Mouse (Mus musculus): ENCODE measurements around the gene Olfr689. TPM values are rescaled to one million over a fixed set of nuclear protein-coding genes. Genes with fewer than 3 reads are reported as not detected.
"Not testable (repeated sequence)": the region's sequence is repeated elsewhere in the genome, so short reads cannot be mapped to it uniquely, and the experiment has no call there.

Gene Olfr689
- not detected in 2 replicates for polyA plus RNA-seq (2014; fragmentation: Nextera tagmentation; extraction: Ambion mirVana)

GRCm38 (mm10) chr7:105310865-105311264 lies at the start of gene Olfr689:
TSS of gene Olfr689 (plus strand) at chr7:105311165.
- no peaks in the 10 kb centered on the region for H3K36me3 ChIP-seq (ENCODE audit: control insufficient read depth, insufficient read depth, low read length)
- no peaks in the 10 kb centered on the region for H3K4me1 ChIP-seq (replicated peaks; ENCODE audit: control insufficient read depth, insufficient read depth, low read length)
- no peaks in the 10 kb centered on the region for H3K9me3 ChIP-seq (ENCODE audit: control insufficient read depth, low read length)
- DNase-seq (ENCODE audit: low spot score) (no peak), ATAC-seq (replicated peaks; ENCODE audit: low FRiP score, low TSS enrichment, low read depth) (no peak)
- no peak within 1 kb of the TSS for H3K4me3 ChIP-seq (ENCODE audit: low read depth, low read length)
- no peak within 1 kb of the TSS for H3K4me2 ChIP-seq (ENCODE audit: low read length)
- no peak within 1 kb of the TSS for H3K9ac ChIP-seq (ENCODE audit: low read length)
- H3K27ac ChIP-seq (ENCODE audit: low read depth) = no peak within 1 kb of the TSS
- no peaks in the 10 kb centered on the region for H3K27me3 ChIP-seq (replicated peaks; ENCODE audit: control insufficient read depth, insufficient read depth, low read length)
- 87% methylated on average over 1 of the region's 1 CpGs for WGBS

DNA sequence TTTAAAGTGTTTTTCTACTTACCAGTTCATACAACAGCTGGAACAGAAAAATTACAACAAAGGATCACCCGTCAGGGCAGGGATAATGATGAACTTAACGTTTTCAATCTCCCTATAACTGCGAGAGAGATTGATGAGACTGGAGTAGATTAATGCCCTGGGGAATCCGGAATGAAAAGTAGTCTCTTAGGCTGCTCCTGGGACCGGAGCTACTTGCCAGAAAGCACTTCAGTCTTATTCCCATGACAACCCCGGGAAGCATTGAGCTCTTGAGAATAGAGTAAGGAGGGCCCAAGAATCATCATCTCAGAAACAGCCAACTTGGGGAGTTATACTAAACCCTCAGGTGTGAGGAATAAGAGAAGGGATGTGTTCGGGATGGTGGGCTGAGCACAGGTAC lies 38.5 kb upstream of the Olfr689 start:
- Histone ChIP-seq H3K4me3 (ENCODE audit: low read depth, low read length) (no peak overlapping the region), H3K27ac (ENCODE audit: low read depth) (no peak overlapping the region), H3K4me2 (ENCODE audit: low read length) (no peak overlapping the region), H3K36me3 (ENCODE audit: control insufficient read depth, insufficient read depth, low read length) (no peaks in the 10 kb centered on the region), H3K4me1 (replicated peaks; ENCODE audit: control insufficient read depth, insufficient read depth, low read length) (no peaks in the 10 kb centered on the region), H3K9me3 (ENCODE audit: control insufficient read depth, low read length) (no peaks in the 10 kb centered on the region), H3K27me3 (replicated peaks; ENCODE audit: control insufficient read depth, insufficient read depth, low read length) (no peaks in the 10 kb centered on the region), H3K9ac (ENCODE audit: low read length) (no peak overlapping the region)
- 65% methylated on average over 7 of the region's 7 CpGs for WGBS
- no peak for ATAC-seq (replicated peaks; ENCODE audit: low FRiP score, low TSS enrichment, low read depth)
- no peak for DNase-seq (ENCODE audit: low spot score)

GRCm38 (mm10) chr7:105287795-105288194 lies 23.2 kb upstream of the Olfr689 start, which contains the start of gene Olfr688:
TSS of gene Olfr688 (plus strand) at chr7:105288095.
- Histone ChIP-seq H3K27me3 (replicated peaks; ENCODE audit: control insufficient read depth, insufficient read depth, low read length) (no peaks in the 10 kb centered on the region), H3K4me2 (ENCODE audit: low read length) (no peak within 1 kb of the TSS), H3K36me3 (ENCODE audit: control insufficient read depth, insufficient read depth, low read length) (no peaks in the 10 kb centered on the region), H3K9ac (ENCODE audit: low read length) (no peak within 1 kb of the TSS), H3K27ac (ENCODE audit: low read depth) (no peak within 1 kb of the TSS), H3K9me3 (ENCODE audit: control insufficient read depth, low read length) (no peaks in the 10 kb centered on the region), H3K4me3 (ENCODE audit: low read depth, low read length) (no peak within 1 kb of the TSS), H3K4me1 (replicated peaks; ENCODE audit: control insufficient read depth, insufficient read depth, low read length) (no peaks in the 10 kb centered on the region)
- DNase-seq (ENCODE audit: low spot score) (no peak), ATAC-seq (replicated peaks; ENCODE audit: low FRiP score, low TSS enrichment, low read depth) (no peak)
- WGBS = 77% methylated on average over 6 of the region's 6 CpGs

DNA sequence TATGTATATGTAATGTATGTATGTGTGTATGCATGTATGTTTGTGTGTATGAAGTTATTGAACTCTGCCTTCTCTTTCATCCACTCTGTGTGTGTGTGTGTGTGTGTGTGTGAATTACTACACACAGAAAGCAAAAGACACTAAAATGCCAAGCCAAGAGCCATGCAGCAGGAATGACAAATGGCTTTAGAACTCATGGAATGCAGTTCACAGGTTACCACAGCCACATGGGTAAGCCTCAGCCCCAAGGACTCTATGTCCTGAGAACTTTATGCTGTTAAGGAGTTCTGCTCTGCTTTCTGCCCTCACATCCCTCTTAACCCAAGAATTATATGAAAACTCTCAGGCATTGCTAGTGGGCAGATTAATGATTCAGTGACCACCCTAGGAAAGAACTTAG lies 20.9 kb upstream of the Olfr689 start:
- no peak for ATAC-seq (replicated peaks; ENCODE audit: low FRiP score, low TSS enrichment, low read depth)

DNA sequence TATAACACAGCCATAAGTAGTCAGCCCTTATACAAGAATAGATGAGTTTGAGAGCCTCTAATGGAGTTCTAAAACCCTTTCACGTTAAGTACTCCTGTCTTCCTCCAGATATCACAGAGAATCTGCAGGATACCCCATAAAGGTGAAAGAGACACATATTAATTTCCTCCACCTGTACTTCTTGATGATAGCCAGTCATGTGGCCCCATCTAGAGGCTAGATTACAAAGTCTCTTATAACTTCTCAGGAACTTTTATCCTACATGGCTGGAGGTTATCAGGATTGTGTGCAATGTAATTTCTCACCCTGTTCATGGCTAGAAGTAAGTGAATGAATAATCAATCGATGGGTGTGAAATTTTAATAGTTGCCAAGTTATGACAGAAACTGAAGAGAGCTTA lies 14.3 kb downstream of the Olfr689 start:
- no peaks in the 10 kb centered on the region for H3K36me3 ChIP-seq (ENCODE audit: control insufficient read depth, insufficient read depth, low read length)
- DNase-seq (ENCODE audit: low spot score) = no peak
- H3K9me3 ChIP-seq (ENCODE audit: control insufficient read depth, low read length) = no peaks in the 10 kb centered on the region
- no peak for ATAC-seq (replicated peaks; ENCODE audit: low FRiP score, low TSS enrichment, low read depth)
- H3K4me2 ChIP-seq (ENCODE audit: low read length) = no peak overlapping the region
- no peak overlapping the region for H3K27ac ChIP-seq (ENCODE audit: low read depth)
- no peaks in the 10 kb centered on the region for H3K4me1 ChIP-seq (replicated peaks; ENCODE audit: control insufficient read depth, insufficient read depth, low read length)
- H3K4me3 ChIP-seq (ENCODE audit: low read depth, low read length) = no peak overlapping the region
- H3K27me3 ChIP-seq (replicated peaks; ENCODE audit: control insufficient read depth, insufficient read depth, low read length) = no peaks in the 10 kb centered on the region
- 71% methylated on average over 2 of the region's 2 CpGs for WGBS
- no peak overlapping the region for H3K9ac ChIP-seq (ENCODE audit: low read length)

More for the DNA sequence above, 20.9 kb upstream of the Olfr689 start:
- Histone ChIP-seq H3K27me3 (replicated peaks; ENCODE audit: control insufficient read depth, insufficient read depth, low read length) (no peaks in the 10 kb centered on the region), H3K9ac (ENCODE audit: low read length) (no peak overlapping the region), H3K9me3 (ENCODE audit: control insufficient read depth, low read length) (no peaks in the 10 kb centered on the region), H3K27ac (ENCODE audit: low read depth) (no peak overlapping the region), H3K4me2 (ENCODE audit: low read length) (no peak overlapping the region), H3K36me3 (ENCODE audit: control insufficient read depth, insufficient read depth, low read length) (no peaks in the 10 kb centered on the region), H3K4me1 (replicated peaks; ENCODE audit: control insufficient read depth, insufficient read depth, low read length) (no peaks in the 10 kb centered on the region), H3K4me3 (ENCODE audit: low read depth, low read length) (no peak overlapping the region)
- DNase-seq (ENCODE audit: low spot score) = no peak

DNA sequence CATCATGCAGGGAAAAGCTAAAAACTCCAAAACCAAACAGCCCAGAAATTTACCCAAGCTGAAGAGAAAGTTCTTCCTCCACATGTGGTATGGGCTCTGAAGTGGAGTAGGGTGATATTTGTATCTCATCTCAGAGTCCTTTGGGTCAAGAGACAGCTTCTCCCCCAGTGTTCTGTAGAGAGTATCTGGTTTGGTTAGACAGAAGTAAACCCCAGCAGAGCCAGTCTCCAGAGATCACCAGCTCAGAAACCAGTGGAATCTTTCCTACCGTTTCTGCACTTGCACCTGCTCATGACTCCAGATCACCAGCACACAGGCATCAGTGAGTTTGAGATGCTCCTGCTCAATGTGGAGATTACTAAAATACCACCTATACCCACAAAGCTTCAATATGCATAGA lies 23.0 kb downstream of the Olfr689 start, which contains the start of gene Olfr690:
Olfr690 (minus strand) TSS at position 101 of the 400 bp plus-strand sequence.
- Histone ChIP-seq H3K36me3 (ENCODE audit: control insufficient read depth, insufficient read depth, low read length) (no peaks in the 10 kb centered on the region), H3K27me3 (replicated peaks; ENCODE audit: control insufficient read depth, insufficient read depth, low read length) (no peaks in the 10 kb centered on the region), H3K9ac (ENCODE audit: low read length) (no peak within 1 kb of the TSS), H3K9me3 (ENCODE audit: control insufficient read depth, low read length) (no peaks in the 10 kb centered on the region), H3K27ac (ENCODE audit: low read depth) (no peak within 1 kb of the TSS), H3K4me2 (ENCODE audit: low read length) (no peak within 1 kb of the TSS), H3K4me3 (ENCODE audit: low read depth, low read length) (no peak within 1 kb of the TSS), H3K4me1 (replicated peaks; ENCODE audit: control insufficient read depth, insufficient read depth, low read length) (no peaks in the 10 kb centered on the region)
- ATAC-seq (replicated peaks; ENCODE audit: low FRiP score, low TSS enrichment, low read depth) (no peak), DNase-seq (ENCODE audit: low spot score) (no peak)
- WGBS = 96% methylated on average over 1 of the region's 1 CpGs

GRCm38 (mm10) chr7:105342170-105342569 lies 31.2 kb downstream of the Olfr689 start, which contains the start of gene Olfr691:
TSS of gene Olfr691 (minus strand) at chr7:105342270.
- DNase-seq (ENCODE audit: low spot score) = no peak
- no peak within 1 kb of the TSS for H3K27ac ChIP-seq (ENCODE audit: low read depth)
- no peaks in the 10 kb centered on the region for H3K36me3 ChIP-seq (ENCODE audit: control insufficient read depth, insufficient read depth, low read length)
- no peak for ATAC-seq (replicated peaks; ENCODE audit: low FRiP score, low TSS enrichment, low read depth)
- 47% methylated on average over 1 of the region's 1 CpGs for WGBS
- H3K4me1 ChIP-seq (replicated peaks; ENCODE audit: control insufficient read depth, insufficient read depth, low read length) = no peaks in the 10 kb centered on the region
- no peaks in the 10 kb centered on the region for H3K27me3 ChIP-seq (replicated peaks; ENCODE audit: control insufficient read depth, insufficient read depth, low read length)
- no peak within 1 kb of the TSS for H3K4me3 ChIP-seq (ENCODE audit: low read depth, low read length)
- H3K9me3 ChIP-seq (ENCODE audit: control insufficient read depth, low read length) = no peaks in the 10 kb centered on the region
- no peak within 1 kb of the TSS for H3K9ac ChIP-seq (ENCODE audit: low read length)
- no peak within 1 kb of the TSS for H3K4me2 ChIP-seq (ENCODE audit: low read length)

GRCm38 (mm10) chr7:105342752-105343151 lies 31.8 kb downstream of the Olfr689 start:
- WGBS = 86% methylated on average over 2 of the region's 2 CpGs
- H3K9me3 ChIP-seq (ENCODE audit: control insufficient read depth, low read length) = no peaks in the 10 kb centered on the region
- H3K27ac ChIP-seq (ENCODE audit: low read depth) = no peak overlapping the region
- H3K27me3 ChIP-seq (replicated peaks; ENCODE audit: control insufficient read depth, insufficient read depth, low read length) = no peaks in the 10 kb centered on the region
- no peak overlapping the region for H3K9ac ChIP-seq (ENCODE audit: low read length)
- no peak overlapping the region for H3K4me2 ChIP-seq (ENCODE audit: low read length)
- no peaks in the 10 kb centered on the region for H3K4me1 ChIP-seq (replicated peaks; ENCODE audit: control insufficient read depth, insufficient read depth, low read length)
- no peak overlapping the region for H3K4me3 ChIP-seq (ENCODE audit: low read depth, low read length)
- no peak for DNase-seq (ENCODE audit: low spot score)
- ATAC-seq (replicated peaks; ENCODE audit: low FRiP score, low TSS enrichment, low read depth) = no peak
- no peaks in the 10 kb centered on the region for H3K36me3 ChIP-seq (ENCODE audit: control insufficient read depth, insufficient read depth, low read length)

- H3K27me3 ChIP-seq (replicated peaks; ENCODE audit: control insufficient read depth, insufficient read depth, low read length); H3K36me3 ChIP-seq (ENCODE audit: control insufficient read depth, insufficient read depth, low read length); H3K9ac ChIP-seq (ENCODE audit: low read length); H3K4me1 ChIP-seq (replicated peaks; ENCODE audit: control insufficient read depth, insufficient read depth, low read length); ATAC-seq (replicated peaks; ENCODE audit: low FRiP score, low TSS enrichment, low read depth); H3K4me2 ChIP-seq (ENCODE audit: low read length); H3K4me3 ChIP-seq (ENCODE audit: low read depth, low read length); H3K9me3 ChIP-seq (ENCODE audit: control insufficient read depth, low read length); DNase-seq (ENCODE audit: low spot score); H3K27ac ChIP-seq (ENCODE audit: low read depth): not testable (repeated sequence)
- WGBS = no CpG with 5 or more reads among the region's 5 CpGs
These were observed 45.1 kb downstream of the Olfr689 start for GRCm38 (mm10) chr7:105356064-105356463.
